Mouse (Mus musculus) cerebellum, postnatal 36 days (tissue): Measurements from ENCODE around the gene Lmod1.
"Not testable (repeated sequence)": the region's sequence is repeated elsewhere in the genome, so short reads cannot be mapped to it uniquely, and the experiment has no call there.

ENCODE experiments used
- DNase-seq, 2 experiments: peaks; one replicate each; pipeline ENCODE4 v3.0.0; 2021 to 2022; ENCODE audit warnings: mixed read lengths in 2 of 2

The Lmod1 gene

DNA sequence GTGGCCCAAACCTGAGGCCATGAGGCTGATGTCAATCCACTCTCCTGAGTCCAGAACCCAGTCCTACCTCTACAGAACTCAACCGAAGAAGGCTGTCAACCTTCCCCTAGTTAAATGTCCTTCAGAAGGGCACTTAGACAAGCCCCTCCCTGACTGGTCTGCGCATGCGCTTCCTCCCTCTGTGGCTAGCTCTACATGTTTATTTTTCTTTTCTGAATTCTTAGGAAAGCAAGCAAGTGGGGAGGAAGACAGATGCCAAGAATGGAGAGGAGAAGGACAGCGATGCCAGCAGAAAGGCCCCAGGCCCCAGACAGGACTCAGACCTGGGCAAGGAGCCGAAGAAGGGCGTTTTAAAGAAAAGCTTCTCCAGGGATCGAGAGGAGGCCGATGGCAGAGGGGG is 38.8 kb downstream of the Lmod1 start:
- DNase-seq: no peak

DNA sequence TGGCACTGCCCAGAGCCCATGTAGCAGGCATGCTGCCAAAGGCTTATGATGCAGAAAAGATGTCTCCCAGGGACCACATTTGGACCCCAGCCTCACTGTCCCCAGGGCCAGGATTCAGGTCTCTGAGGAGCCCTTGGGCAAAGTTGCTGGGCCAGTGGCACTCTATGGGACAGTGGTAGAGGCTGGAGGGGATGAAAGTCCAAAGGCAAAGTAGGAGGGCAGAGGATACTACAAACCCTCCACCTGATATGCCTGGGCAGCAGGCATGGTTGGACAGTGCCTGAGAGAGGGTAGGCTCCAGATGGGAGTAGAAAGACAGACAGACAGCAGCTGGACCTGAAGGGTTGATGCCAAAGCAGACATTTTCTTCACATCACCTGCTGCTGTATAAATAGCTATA is 41.8 kb downstream of the Lmod1 start:
- no peak for DNase-seq

DNA sequence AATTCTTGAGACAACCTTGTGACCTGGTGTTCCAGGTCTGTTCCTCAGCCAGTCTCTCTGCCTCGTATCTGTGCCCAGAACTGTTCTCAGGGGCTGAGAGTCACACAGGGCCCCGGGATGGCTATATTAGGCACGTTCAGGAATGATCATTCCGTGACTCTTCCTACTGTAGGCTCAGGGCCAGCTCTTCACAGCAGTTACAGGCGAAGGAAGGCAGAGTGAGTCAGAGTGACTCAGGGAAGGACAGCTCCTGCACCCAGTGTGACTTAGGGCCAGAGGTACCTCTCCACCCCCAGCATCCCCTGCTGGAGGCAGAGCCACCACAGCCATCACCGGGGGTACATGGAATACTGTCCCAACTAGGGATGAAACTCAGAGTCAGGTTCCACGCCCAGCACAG is 42.4 kb downstream of the Lmod1 start:
- DNase-seq: no peak

DNA sequence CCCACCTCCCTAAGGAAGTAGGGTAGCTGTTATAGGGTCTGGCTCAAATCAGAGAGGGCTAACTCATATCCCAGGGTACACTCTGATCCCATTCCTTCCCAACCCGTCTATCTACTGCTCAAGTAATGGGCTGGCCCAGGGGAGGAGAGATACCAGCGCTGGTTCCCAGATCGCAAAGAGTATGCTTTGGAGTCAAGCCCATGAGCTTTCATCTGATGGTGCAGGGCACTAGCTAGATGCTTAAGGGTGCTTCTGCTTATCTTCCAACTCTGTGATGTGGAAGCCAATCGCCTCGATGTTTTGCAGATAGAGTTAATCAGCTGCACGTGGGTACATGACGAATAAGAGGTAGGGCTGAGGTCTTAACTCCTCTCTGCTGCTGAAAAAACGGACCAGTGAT is 43.0 kb downstream of the Lmod1 start:
- no peak for DNase-seq

DNA sequence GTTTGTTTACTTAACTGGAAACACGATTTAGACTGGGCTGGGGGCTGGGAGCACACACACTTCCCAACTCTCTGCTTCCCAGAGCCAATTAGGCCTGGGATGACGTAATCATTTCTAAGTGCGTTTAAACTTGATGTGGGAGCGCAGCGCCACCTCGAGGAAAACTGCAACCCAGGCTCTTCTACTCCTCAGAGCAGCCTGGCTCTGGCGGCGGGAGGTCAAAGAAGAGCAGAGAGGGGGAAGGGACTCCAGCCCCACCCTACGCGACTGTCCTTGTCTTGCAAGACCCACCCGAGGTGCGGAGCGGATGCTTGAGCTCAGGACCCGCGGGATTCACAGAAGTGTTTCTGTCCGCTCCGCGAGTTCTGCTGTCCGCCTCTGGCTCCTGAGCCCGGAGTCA is 43.6 kb downstream of the Lmod1 start:
- DNase-seq: peak; percentile 90 to 92

DNA sequence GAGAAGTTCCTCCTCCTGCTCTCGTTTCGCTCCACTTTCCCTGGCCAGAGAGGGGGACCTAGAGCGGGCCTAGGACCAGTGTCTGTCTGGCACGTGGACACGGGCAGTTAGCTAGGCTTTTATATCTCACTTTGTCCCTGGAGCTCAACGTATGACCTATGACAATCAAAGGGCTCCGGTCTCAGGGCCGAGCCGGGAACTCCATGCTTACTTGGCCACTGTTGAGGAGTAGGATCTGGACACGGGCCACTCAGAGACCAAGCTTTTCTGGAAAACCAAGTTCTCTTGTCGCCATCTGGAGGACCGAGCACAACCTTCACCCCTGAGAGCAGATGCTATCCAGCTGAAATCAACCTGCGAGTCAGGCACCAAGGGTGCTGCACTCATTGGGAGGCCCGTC is 44.4 kb downstream of the Lmod1 start:
- DNase-seq: peak; percentile 39 to 55

DNA sequence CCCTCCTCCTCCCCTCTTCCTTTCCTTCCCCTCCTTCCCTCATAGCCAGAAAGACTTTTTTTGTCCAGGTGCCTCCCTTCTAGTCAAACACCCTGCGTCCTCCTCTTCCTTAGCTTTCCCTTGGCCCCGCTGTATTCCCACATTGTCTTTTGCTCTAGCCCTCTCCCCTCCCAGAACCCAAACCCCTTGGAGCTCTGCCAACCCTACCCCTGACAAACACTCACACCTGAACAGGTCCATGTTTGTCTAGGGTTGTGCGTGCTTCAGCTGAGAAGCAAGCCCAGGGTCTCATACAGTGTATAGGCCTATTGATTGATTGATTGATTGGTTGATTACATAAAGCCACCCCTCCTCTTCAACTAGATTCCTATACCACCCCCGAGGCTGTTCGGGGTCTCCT is 44.8 kb downstream of the Lmod1 start:
- no peak for DNase-seq

DNA sequence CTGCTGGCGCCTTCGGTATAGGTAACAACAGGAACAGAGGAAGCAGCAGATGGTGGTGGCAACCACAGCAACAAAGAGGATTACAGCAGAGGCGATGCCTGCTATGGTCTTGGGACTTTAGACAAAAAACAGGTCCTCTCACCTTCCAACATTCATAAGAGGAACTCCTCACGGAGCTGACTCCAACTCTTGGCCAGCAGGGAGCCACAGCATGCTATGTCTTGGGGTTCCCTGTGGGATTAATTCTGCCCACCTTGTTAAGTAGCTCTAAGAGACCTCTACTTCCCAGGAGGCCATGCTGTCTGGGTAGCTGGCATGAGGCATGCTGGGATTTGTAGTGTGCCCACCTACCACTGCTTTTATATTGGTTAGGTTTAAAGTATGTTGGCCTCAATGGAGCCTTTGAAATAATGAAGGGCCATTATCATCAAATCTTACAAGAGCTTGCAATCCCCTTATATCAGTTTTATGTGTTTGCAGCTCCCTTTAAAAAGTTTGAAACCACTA is 48.6 kb downstream of the Lmod1 start:
- DNase-seq: no peak

DNA sequence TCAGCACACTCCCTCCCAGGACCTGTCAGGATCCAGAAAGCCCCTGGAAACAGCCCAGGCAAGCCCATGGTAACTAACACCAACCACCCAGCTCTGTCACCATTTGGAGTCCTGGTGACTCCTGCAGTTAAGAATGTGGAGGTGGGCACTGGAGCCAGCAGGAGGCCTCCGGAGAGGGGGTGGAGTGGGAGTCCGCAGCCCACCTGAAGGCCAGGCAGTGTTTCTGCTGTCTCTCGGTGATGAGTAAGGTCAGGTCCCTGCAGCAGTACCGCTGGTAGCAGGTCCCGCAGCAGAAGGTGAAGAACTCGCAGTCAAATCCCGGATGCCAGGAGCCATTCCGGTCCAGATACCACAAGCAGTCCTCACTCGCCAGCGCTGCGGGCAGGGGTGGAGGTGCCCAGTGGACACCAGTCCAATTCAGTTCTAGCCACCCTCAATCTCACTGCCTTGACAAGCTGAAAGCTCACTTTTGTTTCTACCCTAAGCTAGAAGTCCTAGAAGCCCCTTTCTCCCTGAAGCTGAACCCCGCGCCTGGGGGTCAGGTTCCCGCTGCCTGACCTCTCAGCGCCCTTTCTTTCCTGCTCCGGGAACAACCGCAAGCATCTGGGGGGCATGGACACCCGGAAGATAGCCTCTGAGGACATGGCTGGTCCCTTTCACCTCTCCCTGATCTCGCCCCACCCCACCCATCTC is 49.7 kb downstream of the Lmod1 start:
- peak; percentile 55 for DNase-seq

DNA sequence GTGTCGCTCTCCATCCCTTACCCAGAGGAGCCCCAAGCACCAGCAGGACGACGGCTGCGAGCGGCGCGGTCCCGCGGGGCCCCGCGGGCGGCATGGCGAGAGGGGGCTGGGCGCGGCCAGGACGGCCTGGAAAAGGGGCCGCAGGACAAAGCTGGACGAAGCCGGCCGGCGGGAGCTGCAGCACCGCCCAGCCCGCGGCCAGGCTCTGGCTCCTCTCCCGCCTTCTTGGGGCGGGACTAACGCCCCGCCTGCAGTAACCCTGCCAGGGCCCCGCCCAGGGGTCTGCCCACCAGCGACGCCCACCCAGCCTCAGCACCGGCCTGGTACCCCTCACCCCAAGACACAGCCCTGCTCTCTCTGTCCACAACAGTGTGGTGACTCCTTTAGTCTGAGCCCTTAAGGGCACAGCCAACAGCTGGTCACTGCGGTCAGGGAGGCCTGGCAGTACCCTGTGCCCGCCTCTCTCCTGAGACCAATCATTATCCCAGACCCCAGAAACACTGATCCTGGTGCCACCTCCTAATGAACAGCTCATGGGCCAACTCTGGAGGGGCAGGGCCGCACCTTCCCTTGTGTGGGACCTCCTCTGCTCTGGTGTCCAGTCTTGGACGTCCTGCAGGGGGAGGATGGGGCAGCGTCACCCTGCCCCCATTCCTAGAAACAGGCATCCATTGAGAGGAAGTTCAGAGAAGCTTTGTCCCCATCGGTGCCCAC is 50.4 kb downstream of the Lmod1 start, which contains the start of gene Shisa4:
Gene Shisa4 (minus strand): TSS at position 370 of the 714 bp plus-strand sequence.
- DNase-seq: peak; percentile 66 to 73

DNA sequence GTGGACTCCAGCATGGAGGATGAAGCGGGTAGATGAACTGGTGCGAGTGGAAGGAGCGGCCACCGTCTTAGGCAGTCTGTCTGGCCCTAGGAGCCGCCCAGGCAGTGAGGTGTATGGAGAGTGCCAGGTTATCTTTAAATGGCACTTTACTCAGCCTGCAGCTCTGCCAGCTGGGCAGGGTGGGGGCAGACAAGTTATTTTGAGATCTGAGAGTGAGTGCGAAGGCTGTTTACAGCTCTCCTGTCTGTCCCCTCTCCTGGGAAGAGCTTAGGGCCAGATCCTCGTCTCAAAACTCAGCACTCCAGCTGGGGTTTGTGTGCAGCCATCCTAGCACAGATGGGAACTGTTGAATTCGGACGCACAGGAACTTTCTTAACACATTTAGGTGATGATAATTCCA is 54.0 kb downstream of the Lmod1 start:
- DNase-seq: no peak

DNA sequence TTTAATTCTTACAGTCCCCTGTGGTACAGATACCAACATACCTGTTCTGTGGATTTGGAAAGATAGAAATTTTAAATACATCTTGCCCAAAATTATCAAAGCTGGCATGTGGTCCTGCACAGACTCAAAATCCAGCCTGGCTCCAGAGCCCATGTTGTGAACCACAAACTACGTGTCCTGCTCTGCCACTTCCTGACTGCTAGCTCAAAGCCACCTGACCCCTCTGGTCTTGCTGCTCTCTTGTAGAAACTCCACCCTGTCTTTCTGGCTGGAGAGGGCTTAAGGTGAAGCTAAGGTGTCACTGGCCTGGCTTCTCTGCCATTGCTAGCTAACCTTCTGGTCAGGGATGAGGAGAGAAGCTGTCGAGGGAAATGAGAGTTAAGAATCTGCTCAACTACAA is 54.4 kb downstream of the Lmod1 start:
- DNase-seq: no peak

DNA sequence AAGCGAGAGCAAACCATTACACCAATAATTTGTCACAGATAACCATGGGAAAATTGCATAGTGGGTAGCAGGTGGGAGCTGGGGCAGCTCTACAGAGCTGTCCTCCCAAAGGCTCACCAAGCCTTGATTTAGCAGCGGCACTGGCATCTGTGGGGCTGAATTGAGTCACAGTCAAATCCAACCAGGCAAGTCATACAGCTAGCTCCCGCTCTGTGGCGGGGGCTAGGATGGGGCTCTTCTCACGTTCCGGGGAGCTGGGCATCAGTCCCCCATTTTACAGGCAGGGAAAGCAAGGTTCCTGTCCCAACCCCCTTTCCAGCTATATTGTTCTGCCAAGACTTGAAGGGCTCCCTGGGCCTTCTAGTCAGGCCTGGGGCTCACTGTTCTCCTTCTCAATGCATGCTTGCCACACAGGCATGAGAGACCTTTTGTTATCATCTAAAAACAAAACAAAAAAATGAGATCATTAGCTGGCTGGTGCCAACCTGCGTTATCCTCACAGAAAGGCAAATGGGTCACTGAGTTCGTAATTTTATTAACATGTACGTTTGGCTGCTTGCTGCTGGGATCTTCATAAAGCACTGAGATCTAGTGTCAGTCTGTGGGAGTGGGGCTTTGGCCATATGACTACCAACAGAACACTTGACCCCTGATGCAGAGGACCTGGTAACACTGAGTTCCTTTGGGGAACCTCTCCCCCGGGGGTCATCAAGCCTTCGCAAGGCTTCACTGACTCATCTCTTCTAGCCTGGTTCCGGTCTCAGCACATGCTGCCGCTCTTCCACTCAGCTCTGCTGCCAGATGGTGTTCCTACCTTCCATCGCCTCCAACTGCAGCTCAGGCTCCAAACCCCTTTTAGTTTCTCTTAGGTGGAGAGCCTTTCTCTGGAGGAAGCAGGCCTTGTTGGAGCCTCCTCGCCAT is 55.7 kb downstream of the Lmod1 start:
- DNase-seq: peak; percentile 47

DNA sequence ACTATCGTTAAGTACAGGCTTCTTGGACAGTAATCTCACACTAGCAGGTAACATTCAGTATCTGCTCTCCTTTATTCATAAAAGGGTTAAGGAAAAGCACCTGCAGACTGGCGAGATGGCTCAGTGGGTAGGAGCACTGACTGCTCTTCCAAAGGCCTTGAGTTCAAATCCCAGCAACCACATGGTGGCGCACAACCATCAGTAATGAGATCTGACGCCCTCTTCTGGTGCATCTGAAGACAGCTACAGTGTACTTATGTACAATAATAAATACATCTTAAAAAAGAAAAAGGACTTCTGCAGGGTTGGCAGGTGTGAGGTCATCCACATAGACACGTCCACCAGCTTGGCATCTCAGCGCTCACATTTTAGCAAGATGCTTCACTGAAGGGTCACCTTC is 57.0 kb downstream of the Lmod1 start:
- not testable (repeated sequence) for DNase-seq

DNA sequence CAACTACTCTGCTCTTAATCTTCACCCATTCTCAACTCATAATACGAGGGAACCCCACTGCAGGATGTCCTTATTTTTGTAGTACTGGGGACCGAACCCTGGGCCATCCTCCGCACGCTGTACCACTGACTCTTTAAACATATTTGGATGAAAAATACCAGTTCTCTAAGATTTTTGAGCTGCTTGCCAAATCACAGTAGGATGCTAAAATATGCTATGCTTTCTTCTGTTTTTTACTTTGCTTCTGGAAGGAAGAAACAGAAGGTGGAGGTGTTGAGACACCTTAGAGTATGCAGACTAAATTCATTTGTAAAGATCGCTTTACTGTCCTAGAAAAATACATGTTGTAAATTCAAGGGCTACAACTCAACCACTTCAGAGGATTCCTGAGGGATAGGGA is 59.6 kb downstream of the Lmod1 start:
- DNase-seq: no peak

DNA sequence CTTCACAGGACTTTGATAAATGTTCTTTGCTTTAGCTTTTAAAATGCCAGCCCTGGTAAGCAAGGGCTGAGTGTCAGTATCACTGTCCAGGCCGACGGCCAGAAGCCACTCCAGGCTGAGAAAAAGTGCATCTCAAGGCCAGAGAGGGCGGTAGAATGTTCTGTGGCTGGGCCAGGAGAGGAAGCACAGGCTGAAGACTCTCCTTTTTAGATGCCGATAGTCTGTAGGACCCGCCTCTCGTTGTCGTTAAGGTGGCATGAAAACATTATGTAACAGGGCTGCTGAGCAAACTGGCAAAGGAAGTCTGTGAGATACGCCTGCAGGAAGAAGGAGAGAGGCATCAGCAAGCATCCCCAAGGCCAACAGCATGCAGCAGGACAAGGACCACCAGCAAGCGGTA is 60.6 kb downstream of the Lmod1 start:
- DNase-seq: no peak

DNA sequence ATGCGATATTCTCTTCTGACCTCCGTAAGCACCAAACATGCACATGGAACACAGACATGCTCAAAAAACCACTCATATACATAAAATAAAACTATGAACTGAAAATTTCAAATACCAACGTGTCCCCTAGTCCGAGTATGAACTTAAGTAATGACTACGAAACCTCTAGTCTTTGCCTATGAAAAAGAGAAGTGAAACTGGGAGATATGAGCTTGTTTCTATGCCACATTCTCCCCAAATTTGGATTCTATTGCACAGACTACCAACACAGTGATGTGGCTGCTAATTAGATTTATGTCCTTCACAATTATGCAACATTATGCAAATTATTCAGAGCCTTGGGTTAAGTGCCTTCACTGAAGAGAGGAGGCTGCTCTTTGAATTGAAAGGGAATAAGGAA is 74.9 kb downstream of the Lmod1 start:
- DNase-seq: no peak

DNA sequence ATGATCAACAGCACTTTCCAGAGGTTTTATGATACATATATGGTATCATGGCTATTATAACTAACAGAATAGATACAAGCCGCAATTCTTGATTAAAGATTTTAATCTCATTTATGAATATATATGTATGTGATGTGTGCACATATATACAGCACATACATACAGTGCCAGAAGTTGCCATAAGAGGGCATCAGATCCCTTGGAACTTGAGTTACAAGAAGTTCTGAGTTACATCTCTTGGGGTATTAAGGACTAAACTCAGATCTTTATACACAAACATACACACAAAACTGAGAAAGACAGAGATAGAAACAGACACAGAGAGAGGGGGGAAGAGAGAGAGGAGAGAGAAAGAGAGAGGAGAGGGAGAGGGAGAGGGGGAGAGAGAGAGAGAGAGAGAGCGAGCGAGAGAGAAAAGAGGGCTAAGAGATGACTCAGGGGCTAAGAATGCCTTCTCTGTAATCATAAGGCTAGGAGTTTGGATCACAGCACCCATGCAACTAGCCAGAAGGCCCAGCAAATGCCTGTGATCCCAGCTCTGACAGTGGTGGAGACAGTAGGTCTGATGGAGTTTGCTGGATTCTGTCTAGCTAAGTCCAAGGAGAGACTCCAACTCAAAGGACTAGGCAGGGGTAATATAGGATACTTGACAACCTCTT is 77.0 kb downstream of the Lmod1 start:
- no peak for DNase-seq

DNA sequence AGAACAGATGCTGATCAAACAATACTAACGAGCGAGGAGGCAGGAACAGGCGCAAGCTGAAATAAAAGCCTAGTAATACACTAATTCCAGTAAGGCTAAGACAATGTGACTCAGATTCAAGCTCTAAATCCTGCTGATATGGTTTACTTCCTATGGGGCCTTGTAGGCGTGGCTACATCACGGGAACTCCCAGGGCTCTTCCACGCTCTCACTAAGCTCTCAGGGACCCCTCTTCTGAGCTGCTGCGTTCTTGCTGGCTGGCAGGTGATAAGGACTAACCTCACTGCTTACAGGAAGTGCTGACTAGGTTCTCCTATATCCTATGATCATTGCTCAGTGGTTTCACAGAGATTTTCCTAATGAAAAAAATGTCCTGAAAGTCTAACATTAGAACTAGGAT is 80.7 kb downstream of the Lmod1 start:
- no peak for DNase-seq

DNA sequence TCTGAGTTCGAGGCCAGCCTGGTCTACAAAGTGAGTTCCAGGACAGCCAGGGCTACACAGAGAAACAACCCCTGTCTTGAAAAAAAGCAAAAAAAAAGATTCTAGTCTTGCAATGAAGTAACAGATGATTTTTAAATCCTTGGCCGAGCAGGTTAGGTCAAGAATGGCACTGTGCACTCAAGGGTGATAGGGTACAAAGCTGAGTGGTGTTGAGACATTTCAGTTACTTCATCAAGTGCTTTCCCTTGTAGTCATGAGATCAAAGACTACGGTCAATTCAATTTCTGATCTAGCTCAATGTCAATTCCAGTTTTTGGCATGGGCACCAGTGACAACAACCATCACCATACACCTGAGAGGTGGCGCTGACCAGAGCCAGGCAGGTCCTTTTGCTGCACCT is 84.4 kb downstream of the Lmod1 start:
- no peak for DNase-seq

DNA sequence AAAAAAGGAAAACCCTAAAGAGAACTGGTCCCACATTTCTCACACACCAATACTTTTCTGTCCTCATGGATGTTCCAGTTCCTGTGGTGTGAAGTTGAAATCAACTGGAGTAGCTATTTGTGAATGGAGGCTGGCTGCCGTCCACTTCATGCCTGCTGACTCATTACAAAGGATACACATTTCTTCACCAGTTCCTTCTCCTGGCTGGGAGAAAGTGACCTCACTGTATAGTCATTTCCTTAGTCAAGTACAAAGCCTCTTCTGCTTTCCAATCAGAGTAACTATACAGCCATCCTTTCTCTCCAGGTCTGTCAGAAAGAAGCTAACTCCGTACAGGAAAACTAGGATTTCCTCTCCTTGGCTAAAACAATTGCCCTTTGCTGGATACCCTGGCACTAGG is 86.4 kb downstream of the Lmod1 start:
- DNase-seq: no peak

DNA sequence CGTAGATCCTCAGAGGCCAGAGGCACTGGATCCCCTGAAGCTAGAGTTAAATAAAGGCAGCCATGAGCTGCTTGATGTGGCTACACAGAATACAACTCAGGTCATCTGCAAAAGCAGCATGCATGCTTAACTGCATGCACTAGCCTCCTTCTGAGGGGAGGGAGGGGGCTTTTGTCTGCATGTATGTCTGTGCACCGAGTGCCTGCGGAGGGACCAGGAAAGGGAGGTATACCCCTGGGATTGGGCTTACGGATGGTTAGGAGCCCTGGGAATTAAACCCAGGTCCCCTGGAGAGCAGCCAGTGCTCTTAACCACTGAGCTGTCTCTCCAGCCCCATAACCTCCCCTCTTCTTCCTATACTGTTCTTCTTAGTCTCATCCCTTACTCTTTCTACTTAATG is 87.5 kb downstream of the Lmod1 start:
- DNase-seq: no peak

DNA sequence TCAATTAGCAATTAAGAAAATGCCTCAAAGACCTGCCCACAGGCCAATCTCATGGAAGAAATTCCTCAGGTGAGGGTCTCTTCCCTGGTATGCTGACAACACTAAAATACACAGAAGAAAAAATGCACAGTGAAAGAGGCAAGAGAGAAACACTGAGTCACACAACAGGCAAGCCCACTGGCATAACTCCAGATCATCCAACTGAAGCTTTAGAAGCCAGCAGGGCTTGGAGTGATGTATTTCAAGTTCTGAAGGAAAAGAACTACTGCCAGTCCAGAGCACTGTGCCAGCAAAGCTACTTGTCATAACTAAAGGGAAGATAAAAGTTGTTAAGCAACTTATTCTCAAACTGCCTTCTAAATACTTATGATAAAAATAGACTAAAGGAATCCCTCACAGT is 89.4 kb downstream of the Lmod1 start:
- DNase-seq: no peak
